Mouse (Mus musculus) erythroblast, embryonic 14.5 days (primary cell): ENCODE measurements around the gene L3mbtl1.

ENCODE experiments used
- GATA1 ChIP-seq: IDR thresholded peaks from 2 replicates; pipeline ENCODE4 v1.6.1; 2012; ENCODE audit warnings: low read length, inconsistent platforms, mixed read lengths
- TAL1 ChIP-seq: IDR thresholded peaks from 3 replicates; pipeline ENCODE4 v1.6.1; 2012; ENCODE audit warnings: low read length, inconsistent platforms, mixed read lengths

GRCm38 (mm10) chr2:162985923-162986322 lies 42.7 kb downstream of the L3mbtl1 start:
- no peak for TF ChIP-seq GATA1
- TF ChIP-seq TAL1, result no peak
